Mouse (Mus musculus) heart, embryonic 13.5 days (tissue): ENCODE measurements around the gene Mxi1. TPM values are rescaled to one million over a fixed set of nuclear protein-coding genes. Genes with fewer than 3 reads are reported as not detected.
"Not testable (repeated sequence)": the region's sequence is repeated elsewhere in the genome, so short reads cannot be mapped to it uniquely, and the experiment has no call there.

Experiments used
- ATAC-seq: fragments of 200-750 bp; cut with Nextera tagmentation; 2 replicates; pipeline ENCODE4 v1.8.0; 2017; ENCODE audit warnings: moderate TSS enrichment; ENCODE audit not compliant: insufficient number of reproducible peaks, low FRiP score, low TSS enrichment; ENCODE audit errors: extremely low read depth
- H3K27ac ChIP-seq: fragments of 300-500 bp; sonication (generic); replicated peaks from 2 replicates; pipeline ENCODE4 v1.5.1; 2015; ENCODE audit warnings: moderate library complexity, mild to moderate bottlenecking, inconsistent platforms
- H3K27me3 ChIP-seq: fragments of 300-500 bp; sonication (generic); replicated peaks from 2 replicates; pipeline ENCODE4 v1.6.1; 2015; ENCODE audit warnings: mild to moderate bottlenecking, inconsistent platforms
- H3K36me3 ChIP-seq: fragments of 300-500 bp; sonication (generic); 2 replicates; pipeline ENCODE4 v1.6.1; 2015; ENCODE audit warnings: mild to moderate bottlenecking, inconsistent platforms
- H3K4me1 ChIP-seq: fragments of 300-500 bp; sonication (generic); 2 replicates; pipeline ENCODE4 v1.6.1; 2015; ENCODE audit warnings: inconsistent platforms
- H3K4me2 ChIP-seq: fragments of 300-500 bp; sonication (generic); 2 replicates; pipeline ENCODE4 v1.6.1; 2015; ENCODE audit warnings: inconsistent platforms, mild to moderate bottlenecking, moderate library complexity
- H3K4me3 ChIP-seq: fragments of 300-500 bp; sonication (generic); 2 replicates; pipeline ENCODE4 v1.5.1; 2015; ENCODE audit warnings: moderate library complexity, mild to moderate bottlenecking, inconsistent platforms
- H3K9ac ChIP-seq: fragments of 300-500 bp; sonication (generic); 2 replicates; pipeline ENCODE4 v1.6.1; 2015; ENCODE audit warnings: inconsistent platforms, mild to moderate bottlenecking, moderate library complexity
- H3K9me3 ChIP-seq: fragments of 300-500 bp; sonication (generic); 2 replicates; pipeline ENCODE4 v1.6.1; 2016; ENCODE audit warnings: inconsistent platforms
- WGBS: fragments of 180-500 bp; shearing (Covaris S2); methylation state at CpG from one replicate; pipeline ENCODE4 v1.1.7; 2015; ENCODE audit warnings: mixed read lengths; 5-methylcytosine and 5-hydroxymethylcytosine counted together
- polyA plus RNA-seq: library from polyadenylated mRNA; unstranded; fragments of >200 nt; fragmentation: Nextera tagmentation; extraction: Ambion mirVana; gene quantifications from 2 replicates; pipeline ENCODE4 v1.2.1, GENCODE M21; 2015

The Mxi1 gene
- polyA plus RNA-seq, 1 experiment from 2014 or later = 31.8 TPM

DNA sequence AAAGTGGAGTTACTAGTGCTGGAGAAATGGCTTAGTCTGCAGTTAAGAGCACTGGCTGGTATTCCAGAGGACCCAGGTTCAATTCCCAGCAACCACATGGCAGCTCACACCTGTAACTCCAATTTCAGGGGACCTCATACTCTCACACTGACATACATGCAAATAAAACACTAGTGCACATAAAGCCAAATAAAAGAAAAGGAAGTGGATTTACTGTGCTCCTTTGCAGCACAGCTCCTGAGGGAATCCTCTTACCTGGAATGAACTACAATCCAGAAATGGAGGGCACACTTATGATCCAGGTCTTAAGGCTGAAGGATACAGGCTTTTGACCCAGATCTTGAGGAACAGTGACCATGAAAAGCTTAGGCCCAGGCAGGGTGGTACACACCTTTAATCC is 83.3 kb downstream of the Mxi1 start:
- H3K9ac ChIP-seq = 0 out of 2 replicates have a peak overlapping the region, but pooled peaks have one; percentile 10
- ATAC-seq = no peak
- H3K4me1 ChIP-seq = peaks cover 17% of the 10 kb centered on the region

DNA sequence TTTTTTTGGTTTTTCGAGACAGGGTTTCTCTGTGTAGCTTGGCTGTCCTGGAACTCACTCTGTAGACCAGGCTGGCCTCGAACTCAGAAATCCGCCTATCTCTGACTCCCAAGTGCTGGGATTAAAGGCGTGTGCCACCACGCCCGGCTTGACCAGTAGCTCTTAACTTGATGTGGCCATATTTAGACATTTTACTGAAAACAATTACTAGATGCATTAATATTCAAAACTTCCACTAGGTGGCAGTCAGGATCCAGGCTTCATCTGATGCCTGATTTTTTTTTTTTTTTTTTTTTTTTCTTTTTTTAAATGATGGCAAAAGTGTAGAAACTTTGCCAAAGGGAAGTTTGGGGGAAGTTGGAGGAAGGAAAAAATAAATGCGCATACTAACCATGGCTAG is 84.2 kb downstream of the Mxi1 start:
- H3K4me1 ChIP-seq = peaks cover 11% of the 10 kb centered on the region
- H3K36me3 ChIP-seq = no peaks in the 10 kb centered on the region
- peak overlapping the region; percentile 50 for H3K9ac ChIP-seq
- H3K4me3 ChIP-seq = no peak overlapping the region
- H3K27me3 ChIP-seq = no peaks in the 10 kb centered on the region
- ATAC-seq = no peak
- no peaks in the 10 kb centered on the region for H3K9me3 ChIP-seq
- H3K4me2 ChIP-seq = peak overlapping the region; percentile 44; the same call in 1 of the 2 replicates
- WGBS = 12% methylated on average over 7 of the region's 7 CpGs
- no peak overlapping the region for H3K27ac ChIP-seq

More for the DNA sequence above, 83.3 kb downstream of the Mxi1 start:
- Histone ChIP-seq H3K27me3 (no peaks in the 10 kb centered on the region), H3K4me2 (no peak overlapping the region), H3K4me3 (no peak overlapping the region), H3K27ac (no peak overlapping the region), H3K36me3 (peaks cover 6% of the 10 kb centered on the region), H3K9me3 (no peaks in the 10 kb centered on the region)

DNA sequence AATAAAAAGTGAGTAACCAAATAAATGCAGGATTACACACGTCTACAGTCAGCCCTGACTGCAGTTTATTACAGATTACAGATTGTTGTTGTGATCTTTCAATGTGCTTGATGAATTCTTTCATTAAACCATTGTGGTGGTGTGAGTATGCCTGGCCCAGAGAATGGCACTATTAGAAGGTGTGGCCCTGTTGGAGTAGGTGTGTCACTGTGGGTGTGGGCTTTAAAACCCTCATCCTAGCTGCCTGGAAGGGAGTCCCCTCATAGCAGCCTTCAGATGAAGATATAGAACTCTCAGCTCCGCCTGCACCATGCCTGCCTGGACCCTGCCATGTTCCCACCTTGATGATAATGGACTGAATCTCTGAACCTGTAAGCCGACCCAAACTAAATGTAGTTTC is 84.6 kb downstream of the Mxi1 start:
- not testable (repeated sequence) for H3K9ac ChIP-seq, H3K27me3 ChIP-seq, H3K9me3 ChIP-seq, H3K27ac ChIP-seq, H3K4me3 ChIP-seq, ATAC-seq, H3K36me3 ChIP-seq, H3K4me2 ChIP-seq
- WGBS = 68% methylated on average over 3 of the region's 3 CpGs
- H3K4me1 ChIP-seq = peaks cover 11% of the 10 kb centered on the region

DNA sequence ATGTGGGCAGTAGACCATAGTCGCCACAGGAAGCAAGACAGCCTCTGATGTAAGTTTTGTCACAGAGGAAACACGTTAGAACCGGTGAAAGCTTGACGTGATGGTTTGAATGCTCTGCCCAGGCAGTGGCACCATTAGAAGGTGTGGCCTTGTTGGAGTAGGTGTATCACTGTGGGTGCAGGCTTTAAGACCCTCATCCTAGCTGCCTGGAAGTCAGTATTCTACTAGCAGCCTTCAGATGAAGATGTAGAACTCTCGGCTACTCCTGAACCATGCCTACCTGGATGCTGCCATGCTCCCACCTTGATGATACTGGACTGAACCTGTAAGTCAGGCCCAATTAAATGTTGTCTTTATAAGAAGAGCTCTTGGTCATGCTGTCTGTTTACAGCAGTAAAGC is 85.5 kb downstream of the Mxi1 start:
- WGBS = 66% methylated on average over 5 of the region's 5 CpGs
- not testable (repeated sequence) for H3K9me3 ChIP-seq, H3K27ac ChIP-seq, H3K9ac ChIP-seq, H3K4me2 ChIP-seq, H3K36me3 ChIP-seq, H3K27me3 ChIP-seq, H3K4me3 ChIP-seq, ATAC-seq
- H3K4me1 ChIP-seq = peaks cover 11% of the 10 kb centered on the region

- H3K36me3 ChIP-seq = no peaks in the 10 kb centered on the region
- no peak overlapping the region for H3K4me3 ChIP-seq
- H3K9ac ChIP-seq = no peak overlapping the region
- H3K4me1 ChIP-seq = 0 out of 2 replicates have a peak, but pooled peaks cover 2% of the 10 kb centered on the region
- no peaks in the 10 kb centered on the region for H3K9me3 ChIP-seq
- ATAC-seq = no peak
- no peak overlapping the region for H3K4me2 ChIP-seq
- WGBS = 75% methylated on average over 12 of the region's 12 CpGs
- H3K27ac ChIP-seq = no peak overlapping the region
- no peaks in the 10 kb centered on the region for H3K27me3 ChIP-seq
Measured at GRCm38 (mm10) chr19:53397451-53398233, 87.3 kb downstream of the Mxi1 start.

GRCm38 (mm10) chr19:53399213-53399612 is 88.9 kb downstream of the Mxi1 start:
- Histone ChIP-seq H3K4me3 (no peak overlapping the region), H3K9ac (no peak overlapping the region), H3K27me3 (no peaks in the 10 kb centered on the region), H3K9me3 (no peaks in the 10 kb centered on the region), H3K27ac (no peak overlapping the region), H3K36me3 (no peaks in the 10 kb centered on the region), H3K4me2 (no peak overlapping the region), H3K4me1 (0 out of 2 replicates have a peak, but pooled peaks cover 5% of the 10 kb centered on the region)
- no peak for ATAC-seq
- 68% methylated on average over 4 of the region's 4 CpGs for WGBS

DNA sequence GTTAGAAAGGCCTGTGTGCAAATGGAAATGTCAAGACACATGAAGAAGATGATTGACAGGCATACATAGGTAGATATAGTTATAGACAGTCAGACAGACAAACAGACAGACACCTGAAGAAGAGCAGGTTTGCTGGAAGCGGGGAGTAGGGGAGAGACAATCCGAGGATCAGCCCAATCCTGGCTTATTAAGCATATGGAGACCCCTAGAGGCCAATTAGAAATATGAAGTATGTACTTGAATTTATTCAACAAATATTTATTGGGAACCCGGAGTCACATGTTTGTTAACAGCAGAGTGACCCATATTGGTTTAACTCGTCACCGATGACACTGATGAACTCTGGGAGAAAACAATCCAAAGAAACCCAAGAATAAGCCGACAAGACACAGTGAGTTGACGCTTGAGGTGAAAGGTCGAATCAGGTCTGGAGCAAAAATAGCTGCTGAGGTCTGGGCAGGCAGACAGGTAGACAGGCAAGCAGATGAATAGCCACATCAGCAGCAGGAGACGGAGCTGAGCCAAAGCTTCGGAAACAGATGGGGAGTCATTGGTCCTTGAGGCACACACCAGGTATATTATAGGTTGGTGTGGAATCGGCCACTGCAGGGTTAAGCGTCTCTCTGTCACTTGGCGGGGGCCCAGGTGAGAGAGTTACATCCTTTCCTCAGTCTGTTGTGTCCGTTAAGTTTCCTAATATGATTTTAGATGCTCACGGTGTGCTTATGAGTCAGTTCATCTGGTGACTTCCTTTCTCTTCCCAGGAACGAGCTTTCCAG is 90.2 kb downstream of the Mxi1 start:
- 0 out of 2 replicates have a peak, but pooled peaks cover 3% of the 10 kb centered on the region for H3K4me1 ChIP-seq
- no peaks in the 10 kb centered on the region for H3K27me3 ChIP-seq
- no peaks in the 10 kb centered on the region for H3K36me3 ChIP-seq
- no peak overlapping the region for H3K4me3 ChIP-seq
- ATAC-seq = no peak
- no peaks in the 10 kb centered on the region for H3K9me3 ChIP-seq
- 75% methylated on average over 16 of the region's 16 CpGs for WGBS
- H3K9ac ChIP-seq = no peak overlapping the region
- H3K27ac ChIP-seq = no peak overlapping the region
- H3K4me2 ChIP-seq = no peak overlapping the region

- no peak overlapping the region for H3K9ac ChIP-seq
- H3K4me2 ChIP-seq = no peak overlapping the region
- 46% methylated on average over 12 of the region's 12 CpGs for WGBS
- H3K36me3 ChIP-seq = no peaks in the 10 kb centered on the region
- H3K4me1 ChIP-seq = 0 out of 2 replicates have a peak, but pooled peaks cover 3% of the 10 kb centered on the region
- H3K9me3 ChIP-seq = no peaks in the 10 kb centered on the region
- ATAC-seq = no peak
- H3K4me3 ChIP-seq = no peak overlapping the region
- no peaks in the 10 kb centered on the region for H3K27me3 ChIP-seq
- no peak overlapping the region for H3K27ac ChIP-seq
Measured at GRCm38 (mm10) chr19:53402741-53403432, 92.6 kb downstream of the Mxi1 start.

DNA sequence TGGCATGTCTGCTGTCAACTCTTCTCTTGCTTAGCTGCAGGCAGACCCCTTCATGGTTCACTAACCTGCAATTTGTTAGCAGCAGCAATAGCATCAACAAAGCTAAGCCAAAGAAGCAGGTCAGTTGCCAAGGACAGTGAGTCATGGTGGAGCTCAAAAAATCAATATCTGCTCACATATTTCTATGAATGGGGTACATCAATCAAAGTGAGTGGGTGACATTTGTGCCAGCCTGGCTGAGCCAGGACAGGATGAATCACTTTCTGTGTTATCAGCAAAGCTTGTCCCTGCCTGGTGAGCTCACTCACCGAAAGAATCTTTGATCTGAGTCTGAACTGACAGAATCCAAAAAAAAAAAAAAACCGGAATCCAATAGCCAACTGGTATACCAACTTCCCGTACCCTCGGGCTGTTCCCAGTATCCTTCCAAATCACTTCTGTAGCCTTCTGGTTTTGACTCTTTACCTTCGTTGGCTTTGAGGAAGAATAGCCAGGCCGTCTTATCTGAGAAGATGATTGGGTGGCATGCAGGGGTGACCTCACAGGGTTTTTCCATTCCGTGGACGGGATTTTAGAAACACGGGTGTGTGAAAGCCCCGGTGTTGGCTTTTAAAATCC is 94.0 kb downstream of the Mxi1 start:
- WGBS = 75% methylated on average over 10 of the region's 10 CpGs
- no peak for ATAC-seq
- Histone ChIP-seq H3K27ac (no peak overlapping the region), H3K4me2 (no peak overlapping the region), H3K4me1 (0 out of 2 replicates have a peak, but pooled peaks cover 3% of the 10 kb centered on the region), H3K4me3 (no peak overlapping the region), H3K9me3 (no peaks in the 10 kb centered on the region), H3K36me3 (no peaks in the 10 kb centered on the region), H3K9ac (no peak overlapping the region), H3K27me3 (no peaks in the 10 kb centered on the region)

- Histone ChIP-seq H3K4me1 (peaks cover 5% of the 10 kb centered on the region), H3K27ac (no peak overlapping the region), H3K9ac (no peak overlapping the region), H3K4me2 (no peak overlapping the region), H3K4me3 (no peak overlapping the region), H3K27me3 (no peaks in the 10 kb centered on the region), H3K9me3 (no peaks in the 10 kb centered on the region), H3K36me3 (no peaks in the 10 kb centered on the region)
- no peak for ATAC-seq
- WGBS = 76% methylated on average over 18 of the region's 18 CpGs
Measured at GRCm38 (mm10) chr19:53404837-53405356, 94.6 kb downstream of the Mxi1 start.

GRCm38 (mm10) chr19:53405810-53406209 is 95.5 kb downstream of the Mxi1 start:
- no peaks in the 10 kb centered on the region for H3K36me3 ChIP-seq
- no peak overlapping the region for H3K27ac ChIP-seq
- 17% methylated on average over 2 of the region's 2 CpGs for WGBS

More at GRCm38 (mm10) chr19:53405810-53406209, 95.5 kb downstream of the Mxi1 start:
- no peak for ATAC-seq
- Histone ChIP-seq H3K4me3 (no peak overlapping the region), H3K4me2 (no peak overlapping the region), H3K9me3 (no peaks in the 10 kb centered on the region), H3K4me1 (peaks cover 14% of the 10 kb centered on the region), H3K9ac (no peak overlapping the region), H3K27me3 (no peaks in the 10 kb centered on the region)
